In genomic region chr1:159717016-159717415, GRCm38 (mm10) we compare ENCODE assay signal across 10 mouse cellular contexts.
DNase-seq lines count a peak whose midpoint lies in the region; ATAC-seq and TF ChIP-seq lines count a peak whose summit lies in the region.
"Had no signal": no experiment of that assay in that cellular context is flagged by ENCODE, and none has a peak within 500 bp of the region (broad histone marks: within the 10 kb centered on the region; RNA-seq: fewer than 3 reads in every experiment).

No protein-coding gene starts in this region.

- TF ChIP-seq POLR2A in brain, embryonic 14.5 days (IDR thresholded peaks at IDR 0.05; ENCODE audit: borderline replicate concordance, extremely low read depth, insufficient read depth, insufficient read length, poor library complexity, severe bottlenecking) = no peak

- H3K9me3 ChIP-seq in lung, postnatal 0 days (ENCODE audit: low read length) = no peaks in the 10 kb centered on the region
- no peaks in the 10 kb centered on the region for H3K9me3 ChIP-seq in midbrain, postnatal 0 days (ENCODE audit: low read length)
- H3K9me3 ChIP-seq: embryonic facial prominence, embryonic 15.5 days had no signal

- no peak overlapping the region for H3K4me3 ChIP-seq in left cerebral cortex, adult 2 months
- H3K4me3 ChIP-seq in lung, postnatal 0 days (ENCODE audit: low read depth, low read length) = no peak overlapping the region
- H3K4me3 ChIP-seq in midbrain, postnatal 0 days (ENCODE audit: low read depth, low read length) = no peak overlapping the region
- H3K4me3 ChIP-seq: embryonic facial prominence, embryonic 15.5 days had no signal

- TF ChIP-seq EP300 in lung, postnatal 0 days (IDR thresholded peaks at IDR 0.05) = no peak

- DNase-seq in NIH3T3 (ENCODE audit: low read depth) = peak; percentile 68
- DNase-seq in brain, embryonic 14.5 days (ENCODE audit: low read depth) = peak; percentile 31
- peak; percentile 39 to 66 for DNase-seq in frontal cortex, postnatal 10 days (ENCODE audit: low spot score in 2 of 2)
- peak; percentile 55 to 74 for DNase-seq in left cerebral cortex, adult 2 months (ENCODE audit: extremely low spot score in 1 of 2, low spot score in 2 of 2)
- no peak for DNase-seq in lung, postnatal 0 days (ENCODE audit: low spot score)
- DNase-seq in heart, adult 8-10 months (ENCODE audit: low spot score) = no peak
- no peak for DNase-seq in midbrain, postnatal 0 days (ENCODE audit: low spot score)
- DNase-seq: heart, postnatal 10 days; lung, postnatal 14 days had no signal

- no peak overlapping the region for H3K9ac ChIP-seq in lung, postnatal 0 days (replicated peaks; ENCODE audit: low read depth)
- no peak overlapping the region for H3K9ac ChIP-seq in midbrain, postnatal 0 days (replicated peaks; ENCODE audit: low read length, poor library complexity, severe bottlenecking)
- H3K9ac ChIP-seq: embryonic facial prominence, embryonic 15.5 days had no signal

- 87% methylated on average over 9 of the region's 9 CpGs for WGBS in lung, postnatal 0 days
- WGBS in midbrain, postnatal 0 days = 79% methylated on average over 9 of the region's 9 CpGs

- intact Hi-C loops in left cerebral cortex, adult 2 months (cut with DNase I) = loop anchor here (5.0 kb wide), 2 partner anchors 55 to 195 kb away; partner anchors contain the start of gene Tnr

- no peak overlapping the region for H3K4me2 ChIP-seq in lung, postnatal 0 days (replicated peaks; ENCODE audit: low read depth, low read length)
- H3K4me2 ChIP-seq in midbrain, postnatal 0 days (ENCODE audit: low read depth, low read length, poor library complexity, severe bottlenecking) = no peak overlapping the region
- H3K4me2 ChIP-seq: embryonic facial prominence, embryonic 15.5 days had no signal

- no peaks in the 10 kb centered on the region for H3K36me3 ChIP-seq in lung, postnatal 0 days (ENCODE audit: insufficient read depth, low read length)
- no peaks in the 10 kb centered on the region for H3K36me3 ChIP-seq in midbrain, postnatal 0 days (ENCODE audit: insufficient read depth, low read length)
- H3K36me3 ChIP-seq: embryonic facial prominence, embryonic 15.5 days had no signal

- no peaks in the 10 kb centered on the region for H3K27me3 ChIP-seq in lung, postnatal 0 days (replicated peaks; ENCODE audit: insufficient read depth, low read length)
- H3K27me3 ChIP-seq in midbrain, postnatal 0 days (ENCODE audit: insufficient read depth, low read length) = no peaks in the 10 kb centered on the region
- H3K27me3 ChIP-seq: embryonic facial prominence, embryonic 15.5 days had no signal

- H3K4me1 ChIP-seq in lung, postnatal 0 days (ENCODE audit: insufficient read depth, low read depth, low read length) = no peaks in the 10 kb centered on the region
- H3K4me1 ChIP-seq in midbrain, postnatal 0 days (ENCODE audit: insufficient read depth, low read length) = no peaks in the 10 kb centered on the region
- H3K4me1 ChIP-seq: embryonic facial prominence, embryonic 15.5 days had no signal

- H3K27ac ChIP-seq in left cerebral cortex, adult 2 months = peak overlapping the region; percentile 54; the same call in 1 of the 2 replicates
- no peak overlapping the region for H3K27ac ChIP-seq in lung, postnatal 0 days (ENCODE audit: low read length)
- no peak overlapping the region for H3K27ac ChIP-seq in midbrain, postnatal 0 days (ENCODE audit: low read depth, low read length)
- H3K27ac ChIP-seq: embryonic facial prominence, embryonic 15.5 days had no signal

- ATAC-seq in lung, postnatal 0 days = no peak
- ATAC-seq in midbrain, postnatal 0 days (ENCODE audit: low FRiP score) = no peak

- no peak for TF ChIP-seq CTCF in brain, embryonic 14.5 days (IDR thresholded peaks at IDR 0.05; ENCODE audit: borderline replicate concordance, extremely low read depth, insufficient read depth, insufficient read length)
- TF ChIP-seq CTCF in left cerebral cortex, adult 2 months (IDR thresholded peaks at IDR 0.05) = no peak
- TF ChIP-seq CTCF in lung, postnatal 0 days (IDR thresholded peaks at IDR 0.05) = no peak
- no peak for TF ChIP-seq CTCF in midbrain, postnatal 0 days (IDR thresholded peaks at IDR 0.05)

Comparison
In these comparisons a context has a peak if more than half of its experiments do, and no peak if none do; other contexts are left out.
1. DNase-seq: peak in NIH3T3 (single experiment), brain, embryonic 14.5 days (single experiment), frontal cortex, postnatal 10 days (2 of 2) and left cerebral cortex, adult 2 months (2 of 2); none in lung, postnatal 0 days (single experiment), heart, adult 8-10 months (single experiment) and midbrain, postnatal 0 days (single experiment).